Mouse (Mus musculus) liver, adult 2 months (tissue): ENCODE data around the gene Syngr2. TPM values are rescaled to one million over a fixed set of nuclear protein-coding genes. Genes with fewer than 3 reads are reported as not detected.

Source experiments
- DNase-seq: peaks from one replicate; pipeline ENCODE4 v3.0.0-alpha.2; 2011; ENCODE audit warnings: low read depth, low spot score; ENCODE audit errors: extremely low read depth
- H3K27ac ChIP-seq: fragments of 200-500 bp; replicated peaks from 2 replicates; pipeline ENCODE4 v1.5.1; 2012; ENCODE audit warnings: low read depth, mild to moderate bottlenecking, control low read depth, inconsistent platforms, low read length; ENCODE audit not compliant: insufficient read depth
- H3K27me3 ChIP-seq: fragments of 200-500 bp; 2 replicates; pipeline ENCODE4 v1.6.1; 2012; ENCODE audit warnings: mild to moderate bottlenecking, moderate library complexity, low read length, inconsistent platforms; ENCODE audit not compliant: control insufficient read depth, insufficient read depth
- H3K36me3 ChIP-seq: fragments of 200-500 bp; 2 replicates; pipeline ENCODE4 v1.6.1; 2012; ENCODE audit warnings: low read length, inconsistent platforms; ENCODE audit not compliant: control insufficient read depth, insufficient read depth
- H3K4me1 ChIP-seq: fragments of 200-500 bp; 2 replicates; pipeline ENCODE4 v1.6.1; 2011; ENCODE audit warnings: low read length; ENCODE audit not compliant: control insufficient read depth, insufficient read depth
- H3K4me3 ChIP-seq: fragments of 200-500 bp; 2 replicates; pipeline ENCODE4 v1.5.1; 2011; ENCODE audit warnings: low read depth, mild to moderate bottlenecking, control low read depth, low read length, moderate library complexity; ENCODE audit not compliant: insufficient read depth
- H3K79me2 ChIP-seq: fragments of 200-500 bp; 2 replicates; pipeline ENCODE4 v1.6.1; 2012; ENCODE audit warnings: inconsistent platforms, mild to moderate bottlenecking, low read length, moderate library complexity; ENCODE audit not compliant: control insufficient read depth, insufficient read depth
- H3K9ac ChIP-seq: fragments of 200-500 bp; 2 replicates; pipeline ENCODE4 v1.6.1; 2012; ENCODE audit warnings: low read depth, mild to moderate bottlenecking, control low read depth, inconsistent platforms, low read length
- CTCF ChIP-seq: fragments of 200-500 bp; IDR thresholded peaks from 2 replicates; pipeline ENCODE4 v1.5.1; 2011; ENCODE audit warnings: low read depth, low read length, control low read depth
- POLR2A ChIP-seq: fragments of 200-500 bp; IDR thresholded peaks from 2 replicates; pipeline ENCODE4 v1.6.1; 2011; ENCODE audit warnings: low read length, control low read depth; ENCODE audit not compliant: insufficient read depth; ENCODE audit errors: extremely low read depth
- WGBS: fragments of 180-500 bp; shearing (Covaris S2); methylation state at CpG from one replicate; pipeline ENCODE4 v1.1.7; 2018; 5-methylcytosine and 5-hydroxymethylcytosine counted together
- polyA plus RNA-seq: library from polyadenylated mRNA; depleted of rRNA; stranded (reverse); fragments of >200 nt; gene quantifications from 2 replicates; pipeline ENCODE4 v1.2.3, GENCODE M21; 2012
- total RNA-seq: library from RNA; depleted of rRNA; stranded (reverse); fragments of >200 nt; gene quantifications from 2 replicates; pipeline ENCODE4 v1.2.3, GENCODE M21; 2014

Gene Syngr2
- total and polyA plus RNA-seq, 2 experiments: 37.9 to 124 TPM

DNA sequence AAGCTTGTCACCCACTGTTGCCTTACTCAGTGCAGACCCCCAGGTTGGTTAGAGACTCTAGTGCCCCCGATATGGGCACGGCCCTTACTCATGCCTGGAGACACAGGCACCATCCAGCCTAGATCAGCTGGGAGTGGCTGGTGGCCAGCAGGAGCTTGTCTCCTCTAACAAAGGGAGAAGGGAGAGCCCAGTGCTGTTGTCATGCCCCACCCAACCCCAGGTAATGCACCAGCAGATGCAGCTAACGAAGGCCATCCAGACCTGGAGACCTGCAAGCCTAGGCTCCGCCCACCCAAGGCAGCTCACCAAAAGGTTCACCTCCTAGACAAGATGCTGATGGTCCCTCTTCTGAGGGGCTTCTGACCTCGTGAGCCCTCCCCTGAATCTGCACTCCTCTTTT lies 44.1 kb upstream of the Syngr2 start:
- no peaks in the 10 kb centered on the region for H3K4me1 ChIP-seq
- H3K79me2 ChIP-seq: no peaks in the 10 kb centered on the region
- no peak overlapping the region for H3K9ac ChIP-seq
- no peak overlapping the region for H3K27ac ChIP-seq
- TF ChIP-seq POLR2A: no peak
- TF ChIP-seq CTCF: no peak
- peaks cover 4% of the 10 kb centered on the region; the same call in 1 of the 2 replicates for H3K36me3 ChIP-seq
- H3K4me3 ChIP-seq: no peak overlapping the region
- DNase-seq: no peak
- no peaks in the 10 kb centered on the region for H3K27me3 ChIP-seq
- WGBS: 94% methylated on average over 5 of the region's 5 CpGs

DNA sequence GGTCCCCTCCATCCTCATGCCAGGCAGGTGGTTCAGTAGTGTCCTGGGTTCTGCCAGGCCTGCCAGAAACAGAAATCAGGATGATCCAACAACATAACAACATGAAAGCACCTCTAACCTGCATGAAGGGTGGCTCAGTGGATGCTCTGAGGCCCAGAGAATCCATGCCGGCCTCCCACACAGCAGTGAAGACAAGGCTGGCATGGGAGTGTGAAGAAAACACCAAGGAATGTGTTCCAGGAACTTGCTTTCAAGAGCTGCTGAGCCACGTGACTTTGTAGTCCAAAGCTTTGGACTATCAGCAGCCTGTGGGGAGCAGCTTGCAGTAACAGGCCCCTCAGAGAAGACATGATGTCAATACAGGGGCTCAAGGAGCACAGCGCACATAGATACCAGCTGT lies 43.2 kb upstream of the Syngr2 start:
- H3K27ac ChIP-seq: no peak overlapping the region

DNA sequence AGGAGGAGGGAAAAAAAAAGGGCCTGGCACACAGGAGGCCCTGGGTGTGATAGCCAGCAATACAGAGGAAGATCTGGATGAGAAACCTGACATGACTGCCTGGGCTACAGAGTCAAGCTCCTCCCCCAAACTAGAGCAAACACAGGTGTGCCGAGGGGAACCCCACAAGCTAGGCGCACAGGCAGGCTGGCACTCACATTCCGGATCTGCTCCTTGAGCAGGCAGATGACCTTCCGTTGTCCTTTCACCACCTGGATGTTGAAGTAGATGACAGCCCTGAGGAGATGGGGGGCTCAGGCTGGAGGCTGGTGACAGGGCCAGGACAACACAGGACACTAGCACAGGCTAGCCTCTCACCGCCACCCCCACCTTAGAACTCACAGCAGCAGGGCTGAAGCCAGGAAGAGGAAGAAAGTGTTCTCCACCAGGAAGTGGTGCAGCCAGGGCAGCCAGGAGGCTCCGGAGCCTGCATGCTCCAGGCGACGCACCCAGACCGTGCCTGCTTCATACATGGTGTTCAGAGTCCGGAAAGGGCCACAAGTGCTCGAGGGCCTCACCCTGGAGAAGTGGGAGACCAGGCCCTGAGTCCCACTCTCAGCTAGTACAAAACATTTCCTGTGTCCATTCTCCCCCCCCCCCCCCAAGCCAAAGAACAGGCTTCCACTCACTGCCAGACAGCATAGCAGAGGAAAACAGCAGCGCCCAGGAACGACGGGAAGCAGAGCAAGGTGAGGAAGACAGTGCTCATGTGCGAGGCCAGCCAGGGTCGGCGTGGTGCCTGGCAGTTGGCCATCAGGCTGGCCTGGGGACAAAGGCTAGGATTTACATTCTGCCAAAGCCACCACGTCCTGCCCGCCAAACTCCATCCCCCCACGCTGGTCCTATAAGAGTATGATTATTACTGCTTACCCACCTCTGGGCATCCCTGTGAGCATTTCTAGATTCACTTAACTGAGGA lies 40.5 kb upstream of the Syngr2 start:
- H3K27ac ChIP-seq: no peak overlapping the region
- TF ChIP-seq POLR2A (no peak), CTCF (no peak)

More for the DNA sequence above, 43.2 kb upstream of the Syngr2 start:
- H3K27me3 ChIP-seq: no peaks in the 10 kb centered on the region
- no peaks in the 10 kb centered on the region for H3K4me1 ChIP-seq
- H3K36me3 ChIP-seq: 0 out of 2 replicates have a peak, but pooled peaks cover 2% of the 10 kb centered on the region
- DNase-seq: no peak
- WGBS: 86% methylated on average over 3 of the region's 3 CpGs
- H3K79me2 ChIP-seq: no peaks in the 10 kb centered on the region
- no peak for TF ChIP-seq CTCF
- TF ChIP-seq POLR2A: no peak
- no peak overlapping the region for H3K4me3 ChIP-seq
- no peak overlapping the region for H3K9ac ChIP-seq

DNA sequence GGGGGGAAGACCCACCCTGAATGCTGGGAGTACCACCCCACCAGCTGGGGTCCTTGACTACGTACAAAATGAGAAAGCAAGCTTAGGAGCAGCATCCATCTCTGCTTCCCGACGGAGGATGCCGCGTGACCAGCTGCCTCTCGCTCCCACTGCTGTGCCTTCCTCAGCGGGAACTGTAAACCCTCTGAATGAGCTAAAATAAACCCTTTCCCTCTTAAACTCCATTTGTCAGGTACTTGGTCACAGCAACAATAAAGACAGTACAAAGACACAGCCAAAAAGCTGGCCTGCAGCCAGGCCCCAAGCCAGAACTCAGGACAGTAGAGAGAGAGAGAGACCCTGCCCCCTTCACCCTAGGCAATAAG lies 39.8 kb upstream of the Syngr2 start:
- Histone ChIP-seq H3K36me3 (no peaks in the 10 kb centered on the region), H3K27me3 (no peaks in the 10 kb centered on the region), H3K9ac (no peak overlapping the region), H3K79me2 (no peaks in the 10 kb centered on the region), H3K27ac (no peak overlapping the region), H3K4me1 (no peaks in the 10 kb centered on the region), H3K4me3 (no peak overlapping the region)
- no peak for DNase-seq
- 94% methylated on average over 7 of the region's 7 CpGs for WGBS
- TF ChIP-seq POLR2A: no peak
- no peak for TF ChIP-seq CTCF

More for the DNA sequence above, 40.5 kb upstream of the Syngr2 start:
- 78% methylated on average over 20 of the region's 20 CpGs for WGBS
- H3K27me3 ChIP-seq: no peaks in the 10 kb centered on the region
- no peak overlapping the region for H3K4me3 ChIP-seq
- H3K9ac ChIP-seq: no peak overlapping the region
- no peaks in the 10 kb centered on the region for H3K36me3 ChIP-seq
- no peaks in the 10 kb centered on the region for H3K4me1 ChIP-seq
- no peak for DNase-seq
- no peaks in the 10 kb centered on the region for H3K79me2 ChIP-seq

DNA sequence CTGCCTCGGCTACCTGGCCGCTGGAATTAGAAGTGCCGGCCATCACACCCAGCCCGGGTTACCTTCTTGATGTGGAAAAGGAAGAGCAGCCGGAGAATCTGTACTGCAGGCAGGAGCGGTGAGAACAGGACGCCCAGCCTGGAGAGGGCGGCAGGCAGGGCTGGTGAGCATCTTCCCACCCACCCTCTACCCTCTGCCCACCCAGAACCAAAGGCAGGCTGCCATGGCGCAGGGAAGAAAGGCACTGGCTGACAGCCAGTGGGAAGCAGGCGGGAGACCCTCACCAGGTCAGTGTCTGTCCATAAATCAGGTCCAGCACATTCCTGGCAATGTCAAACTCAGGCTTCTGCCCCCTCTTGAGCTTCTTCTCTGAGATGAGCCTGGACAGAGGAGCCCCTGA lies 39.1 kb upstream of the Syngr2 start:
- Histone ChIP-seq H3K4me3 (no peak overlapping the region), H3K4me1 (no peaks in the 10 kb centered on the region), H3K27ac (no peak overlapping the region), H3K79me2 (no peaks in the 10 kb centered on the region), H3K9ac (no peak overlapping the region), H3K36me3 (no peaks in the 10 kb centered on the region), H3K27me3 (no peaks in the 10 kb centered on the region)
- TF ChIP-seq POLR2A (no peak), CTCF (no peak)
- no peak for DNase-seq
- WGBS: 95% methylated on average over 10 of the region's 10 CpGs

DNA sequence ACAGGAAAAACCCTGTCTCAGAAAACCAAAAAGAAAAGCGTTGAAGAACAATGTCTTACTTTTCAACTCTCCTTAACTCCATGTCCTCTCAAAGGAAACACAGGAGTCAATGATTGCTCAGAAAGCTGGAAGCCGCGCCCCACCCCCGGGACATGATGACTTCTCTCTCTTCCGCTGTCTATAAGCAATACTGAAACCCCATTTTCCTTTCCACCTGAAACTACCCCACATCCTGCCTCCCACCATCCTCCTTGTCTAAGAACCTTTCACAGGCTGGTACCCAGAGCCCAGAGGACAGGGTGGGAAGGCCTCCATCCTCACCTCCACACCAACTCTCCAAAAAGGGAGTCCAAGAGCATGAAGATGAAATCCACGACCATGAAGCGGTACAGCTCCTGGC lies 37.1 kb upstream of the Syngr2 start:
- WGBS: 94% methylated on average over 7 of the region's 7 CpGs
- no peak overlapping the region for H3K9ac ChIP-seq
- H3K27ac ChIP-seq: no peak overlapping the region
- H3K4me3 ChIP-seq: no peak overlapping the region
- no peak for TF ChIP-seq CTCF
- TF ChIP-seq POLR2A: no peak
- no peaks in the 10 kb centered on the region for H3K4me1 ChIP-seq
- H3K36me3 ChIP-seq: no peaks in the 10 kb centered on the region
- no peaks in the 10 kb centered on the region for H3K27me3 ChIP-seq
- H3K79me2 ChIP-seq: no peaks in the 10 kb centered on the region
- no peak for DNase-seq
